Comparison of ENCODE assay signal across 8 mouse cellular contexts in genomic region chr3:89270051-89270755, GRCm38 (mm10). TPM values are rescaled to one million over a fixed set of nuclear protein-coding genes. Genes with fewer than 3 reads are reported as not detected.
DNase-seq lines count a peak whose midpoint lies in the region; ATAC-seq and TF ChIP-seq lines count a peak whose summit lies in the region.

Gene Slc50a1, minus strand, starts transcription at chr3:89270570.

- intact Hi-C loops in left cerebral cortex, postnatal 14 days (cut with DNase I) = no loop called here

- no peaks in the 10 kb centered on the region for H3K36me3 ChIP-seq in hindbrain, postnatal 0 days (ENCODE audit: insufficient read depth, low read length)

- peak; percentile 64 for ATAC-seq in hindbrain, postnatal 0 days
- ATAC-seq in megakaryocyte progenitor cell, adult 5-6 weeks (replicated peaks; ENCODE audit: poor library complexity) = peak; percentile 72

- H3K9me3 ChIP-seq in hindbrain, postnatal 0 days (ENCODE audit: low read length) = no peaks in the 10 kb centered on the region

- H3K4me3 ChIP-seq in hindbrain, postnatal 0 days (ENCODE audit: low read length) = peak within 1 kb of the TSS; percentile 58

- peak within 1 kb of the TSS; percentile 59 for H3K9ac ChIP-seq in hindbrain, postnatal 0 days (replicated peaks; ENCODE audit: low read length)

- no peaks in the 10 kb centered on the region for H3K27me3 ChIP-seq in hindbrain, postnatal 0 days (ENCODE audit: insufficient read depth, low read length)

- peak; percentile 68 for TF ChIP-seq CTCF in hindbrain, postnatal 0 days (IDR thresholded peaks at IDR 0.05; ENCODE audit: low read depth)

- DNase-seq in ZHBTc4 (ENCODE audit: low read depth, low spot score) = peak; percentile 52
- peak; percentile 72 to 82 for DNase-seq in cerebellum, postnatal 4 days (ENCODE audit: low spot score in 2 of 2)
- DNase-seq in gastrocnemius, postnatal 10 days = peak; percentile 94
- peak; percentile 87 for DNase-seq in hindbrain, postnatal 0 days (ENCODE audit: low spot score)
- peak; percentile 71 to 83 for DNase-seq in left cerebral cortex, postnatal 14 days (ENCODE audit: low spot score in 2 of 2)
- peak; percentile 73 to 77 for DNase-seq in right cerebral cortex, postnatal 36 days (ENCODE audit: low spot score in 2 of 2)
- DNase-seq in urinary bladder, postnatal 4 days (ENCODE audit: low spot score in 2 of 2) = peak; percentile 82 to 89

- 1% methylated on average over 39 of the region's 39 CpGs for WGBS in hindbrain, postnatal 0 days

- H3K4me2 ChIP-seq in hindbrain, postnatal 0 days (ENCODE audit: low read depth, low read length) = peak within 1 kb of the TSS; percentile 68

- H3K4me1 ChIP-seq in hindbrain, postnatal 0 days (ENCODE audit: insufficient read depth, low read length) = peaks cover 18% of the 10 kb centered on the region

- peak within 1 kb of the TSS; percentile 86 for H3K27ac ChIP-seq in hindbrain, postnatal 0 days

RNA-seq across cellular contexts. Expression of gene Slc50a1, which starts in this region (rescaled TPM):
- 10 to 100 TPM; 19.0 to 28.7 TPM for total RNA-seq in gastrocnemius, postnatal 10 days (2021)
- total RNA-seq in hindbrain, postnatal 0 days (2014; rRNA removed) = 30.1 and 30.8 TPM in 2 replicates
- 47.2 and 49.1 TPM in 2 replicates for polyA plus RNA-seq in hindbrain, postnatal 0 days (2015; fragmentation: Nextera tagmentation; extraction: Ambion mirVana)
- 10 to 100 TPM; 25.7 to 30.5 TPM for total RNA-seq in left cerebral cortex, postnatal 14 days (2021)
- total RNA-seq in megakaryocyte progenitor cell, adult 5-6 weeks (2015) = 70.1 and 72.0 TPM in 2 replicates
- total RNA-seq in megakaryocyte progenitor cell, adult 5-6 weeks (2017) = 49.4 and 65.0 TPM in 2 replicates

Comparison
In these comparisons a context has a peak if more than half of its experiments do, and no peak if none do; other contexts are left out.
1. Peak in every context shown above with its lines: DNase-seq, ATAC-seq, H3K4me3 ChIP-seq and H3K27ac ChIP-seq.